Mouse (Mus musculus): ENCODE results near the gene Ddx18. TPM values are rescaled to one million over a fixed set of nuclear protein-coding genes. Genes with fewer than 3 reads are reported as not detected.

Gene Ddx18
- polyA plus RNA-seq, 1 experiment from 2014 or later, result 20.8 TPM

DNA sequence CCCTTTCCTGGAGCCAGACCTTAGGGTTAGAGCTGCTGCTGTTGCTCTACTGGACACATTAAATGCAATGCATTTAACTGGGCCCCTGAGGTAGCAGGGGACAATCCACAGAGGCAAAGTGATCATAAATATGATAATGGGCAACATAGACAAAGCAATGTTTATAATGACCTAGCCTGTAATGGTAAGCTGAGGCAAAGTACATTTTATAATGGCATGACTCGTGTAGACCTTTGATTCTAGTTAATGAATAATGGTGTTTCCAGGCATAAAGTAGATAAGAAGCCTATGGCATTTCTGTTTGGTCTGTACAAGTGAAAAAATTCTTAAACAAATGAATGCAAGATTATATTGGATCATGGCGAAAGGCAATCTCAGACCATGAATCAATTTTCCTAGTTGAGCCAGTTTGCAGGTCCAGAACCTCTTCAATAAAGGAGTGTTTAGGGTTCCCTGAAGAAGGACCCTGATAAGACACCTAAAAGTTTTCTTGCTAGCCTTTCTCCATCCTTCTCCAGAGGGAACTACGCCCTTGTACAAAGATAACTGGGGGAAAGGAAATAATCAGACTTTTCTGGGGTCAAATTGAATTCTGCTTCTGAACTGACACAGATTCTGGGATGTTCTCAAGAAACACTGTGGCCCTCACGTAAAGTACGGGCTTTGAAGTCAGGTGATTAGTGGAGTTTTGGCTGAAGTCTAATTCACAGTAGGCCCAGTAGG, 13.5 kb upstream of the Ddx18 start:
- no peaks in the 10 kb centered on the region for H3K36me3 ChIP-seq (ENCODE audit: control insufficient read depth, insufficient read depth)
- no peaks in the 10 kb centered on the region for H3K27me3 ChIP-seq (ENCODE audit: control insufficient read depth, insufficient read depth, low read depth, low read length)
- no peaks in the 10 kb centered on the region for H3K9me3 ChIP-seq (replicated peaks; ENCODE audit: control insufficient read depth, low read length)
- no peak overlapping the region for H3K4me2 ChIP-seq (ENCODE audit: low read depth, low read length)
- no peak for ATAC-seq (ENCODE audit: low read depth)
- H3K9ac ChIP-seq (ENCODE audit: low read depth, low read length), result no peak overlapping the region
- H3K4me1 ChIP-seq (ENCODE audit: control insufficient read depth, low read depth, low read length), result no peaks in the 10 kb centered on the region
- H3K27ac ChIP-seq (ENCODE audit: low read length), result no peak overlapping the region
- WGBS (ENCODE audit: insufficient replicate concordance), result 69% methylated on average over 5 of the region's 5 CpGs
- no peak overlapping the region for H3K4me3 ChIP-seq (ENCODE audit: low read depth, low read length)

- Histone ChIP-seq H3K4me1 (ENCODE audit: control insufficient read depth, low read depth, low read length) (no peaks in the 10 kb centered on the region), H3K36me3 (ENCODE audit: control insufficient read depth, insufficient read depth) (no peaks in the 10 kb centered on the region), H3K27me3 (ENCODE audit: control insufficient read depth, insufficient read depth, low read depth, low read length) (no peaks in the 10 kb centered on the region), H3K9ac (ENCODE audit: low read depth, low read length) (no peak overlapping the region), H3K9me3 (replicated peaks; ENCODE audit: control insufficient read depth, low read length) (no peaks in the 10 kb centered on the region), H3K27ac (ENCODE audit: low read length) (no peak overlapping the region), H3K4me3 (ENCODE audit: low read depth, low read length) (no peak overlapping the region), H3K4me2 (ENCODE audit: low read depth, low read length) (no peak overlapping the region)
- WGBS (ENCODE audit: insufficient replicate concordance), result 29% methylated on average over 1 of the region's 1 CpGs
- ATAC-seq (ENCODE audit: low read depth), result no peak
Observed at GRCm38 (mm10) chr1:121577491-121577890, 9.7 kb upstream of the Ddx18 start.

- Histone ChIP-seq H3K4me2 (ENCODE audit: low read depth, low read length) (no peak overlapping the region), H3K27ac (ENCODE audit: low read length) (no peak overlapping the region), H3K36me3 (ENCODE audit: control insufficient read depth, insufficient read depth) (no peaks in the 10 kb centered on the region), H3K9ac (ENCODE audit: low read depth, low read length) (no peak overlapping the region), H3K9me3 (replicated peaks; ENCODE audit: control insufficient read depth, low read length) (no peaks in the 10 kb centered on the region), H3K4me3 (ENCODE audit: low read depth, low read length) (no peak overlapping the region), H3K4me1 (ENCODE audit: control insufficient read depth, low read depth, low read length) (peaks cover 2% of the 10 kb centered on the region; the same call in 1 of the 2 replicates), H3K27me3 (ENCODE audit: control insufficient read depth, insufficient read depth, low read depth, low read length) (no peaks in the 10 kb centered on the region)
- no peak for ATAC-seq (ENCODE audit: low read depth)
- WGBS (ENCODE audit: insufficient replicate concordance), result 61% methylated on average over 7 of the region's 7 CpGs
Observed at GRCm38 (mm10) chr1:121570522-121570921, 2.7 kb upstream of the Ddx18 start.

DNA sequence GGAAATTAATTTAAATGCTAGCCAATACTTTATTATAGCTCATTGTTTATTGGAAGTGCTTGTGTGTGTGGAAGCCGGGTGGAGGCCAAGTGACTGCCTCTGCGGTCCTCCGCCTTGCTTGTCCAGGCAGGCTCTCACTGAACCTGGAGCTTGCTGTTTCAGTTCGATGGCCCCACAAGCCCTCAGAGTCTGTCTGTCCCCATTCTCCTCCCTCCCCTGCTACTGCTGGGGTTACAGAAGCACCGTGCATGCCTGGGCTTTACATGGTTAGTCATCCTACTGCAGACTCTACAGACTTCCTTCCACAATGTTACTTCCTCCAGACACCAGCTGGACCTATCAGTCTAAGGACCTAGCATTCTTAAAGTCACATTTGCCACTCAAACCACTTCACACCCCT, 9.9 kb downstream of the Ddx18 start:
- H3K27me3 ChIP-seq (ENCODE audit: control insufficient read depth, insufficient read depth, low read depth, low read length), result no peaks in the 10 kb centered on the region
- H3K4me2 ChIP-seq (ENCODE audit: low read depth, low read length), result no peak overlapping the region
- peaks cover 48% of the 10 kb centered on the region for H3K36me3 ChIP-seq (ENCODE audit: control insufficient read depth, insufficient read depth)
- no peak overlapping the region for H3K9ac ChIP-seq (ENCODE audit: low read depth, low read length)
- no peak overlapping the region for H3K27ac ChIP-seq (ENCODE audit: low read length)
- H3K4me1 ChIP-seq (ENCODE audit: control insufficient read depth, low read depth, low read length), result no peaks in the 10 kb centered on the region
- H3K4me3 ChIP-seq (ENCODE audit: low read depth, low read length), result no peak overlapping the region
- 70% methylated on average over 5 of the region's 5 CpGs for WGBS (ENCODE audit: insufficient replicate concordance)
- ATAC-seq (ENCODE audit: low read depth), result no peak
- no peaks in the 10 kb centered on the region for H3K9me3 ChIP-seq (replicated peaks; ENCODE audit: control insufficient read depth, low read length)

- no peaks in the 10 kb centered on the region for H3K27me3 ChIP-seq (ENCODE audit: control insufficient read depth, insufficient read depth, low read depth, low read length)
- H3K9me3 ChIP-seq (replicated peaks; ENCODE audit: control insufficient read depth, low read length), result no peaks in the 10 kb centered on the region
- H3K4me1 ChIP-seq (ENCODE audit: control insufficient read depth, low read depth, low read length), result no peaks in the 10 kb centered on the region
- H3K36me3 ChIP-seq (ENCODE audit: control insufficient read depth, insufficient read depth), result peaks cover 16% of the 10 kb centered on the region
- ATAC-seq (ENCODE audit: low read depth), result no peak
- 68% methylated on average over 7 of the region's 7 CpGs for WGBS (ENCODE audit: insufficient replicate concordance)
- no peak overlapping the region for H3K4me3 ChIP-seq (ENCODE audit: low read depth, low read length)
- H3K4me2 ChIP-seq (ENCODE audit: low read depth, low read length), result no peak overlapping the region
- H3K9ac ChIP-seq (ENCODE audit: low read depth, low read length), result no peak overlapping the region
- H3K27ac ChIP-seq (ENCODE audit: low read length), result no peak overlapping the region
Observed at GRCm38 (mm10) chr1:121551457-121551835, 16.3 kb downstream of the Ddx18 start.

DNA sequence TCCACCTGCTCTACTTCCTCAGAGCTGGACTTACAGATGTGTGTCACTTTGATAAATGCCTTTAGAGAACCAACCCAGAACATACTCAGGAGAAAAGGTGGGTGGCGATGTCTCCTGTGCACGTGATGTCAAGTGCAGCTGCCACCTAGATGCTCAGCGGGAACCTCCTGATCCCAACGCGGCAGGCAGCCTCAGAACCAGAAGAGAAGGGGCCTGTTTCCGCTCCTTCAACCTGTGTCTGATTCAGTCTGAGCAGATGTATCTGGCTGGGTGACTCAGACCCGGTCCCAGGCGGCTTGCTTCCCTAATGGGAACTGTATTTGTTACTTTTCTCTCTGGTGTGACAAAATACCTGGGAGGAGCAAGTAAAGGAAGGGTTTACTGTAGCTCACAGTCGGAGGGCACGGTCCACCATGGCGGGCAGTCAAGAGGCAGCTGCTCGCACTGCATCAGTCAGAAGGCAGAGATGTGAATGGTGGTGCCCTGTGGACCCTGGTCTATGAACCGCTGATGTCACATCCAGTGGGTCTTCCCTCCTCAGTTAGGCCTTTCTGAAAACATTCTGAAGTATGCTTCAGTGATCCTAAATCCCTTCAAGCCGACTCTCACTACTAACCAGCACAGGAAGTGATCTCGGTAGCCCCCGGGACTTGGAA, 16.9 kb downstream of the Ddx18 start:
- no peak overlapping the region for H3K9ac ChIP-seq (ENCODE audit: low read depth, low read length)
- no peaks in the 10 kb centered on the region for H3K4me1 ChIP-seq (ENCODE audit: control insufficient read depth, low read depth, low read length)
- no peak for ATAC-seq (ENCODE audit: low read depth)
- no peaks in the 10 kb centered on the region for H3K27me3 ChIP-seq (ENCODE audit: control insufficient read depth, insufficient read depth, low read depth, low read length)
- 69% methylated on average over 16 of the region's 16 CpGs for WGBS (ENCODE audit: insufficient replicate concordance)
- H3K4me3 ChIP-seq (ENCODE audit: low read depth, low read length), result no peak overlapping the region
- H3K27ac ChIP-seq (ENCODE audit: low read length), result no peak overlapping the region
- peaks cover 14% of the 10 kb centered on the region for H3K36me3 ChIP-seq (ENCODE audit: control insufficient read depth, insufficient read depth)
- H3K4me2 ChIP-seq (ENCODE audit: low read depth, low read length), result no peak overlapping the region
- no peaks in the 10 kb centered on the region for H3K9me3 ChIP-seq (replicated peaks; ENCODE audit: control insufficient read depth, low read length)

DNA sequence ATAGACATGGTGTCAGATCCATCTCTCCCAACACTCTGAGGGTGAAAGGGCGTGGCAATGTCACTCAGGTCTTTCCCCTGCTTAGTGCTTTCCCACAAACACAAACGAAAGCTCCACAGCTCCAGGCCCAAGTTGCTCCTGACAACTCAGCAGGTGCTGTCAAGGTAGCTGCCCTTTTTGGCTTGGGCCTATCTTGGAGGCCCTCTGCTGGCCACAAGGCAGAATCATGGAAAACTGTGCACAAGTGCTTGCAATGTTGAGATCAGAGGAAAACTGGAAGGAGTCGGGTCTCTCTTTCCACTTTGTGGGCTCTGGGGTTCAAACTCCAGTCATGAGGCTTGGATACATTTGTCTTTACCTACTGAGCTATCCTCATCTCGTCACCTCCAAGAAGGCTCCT, 18.3 kb downstream of the Ddx18 start:
- H3K27me3 ChIP-seq (ENCODE audit: control insufficient read depth, insufficient read depth, low read depth, low read length), result no peaks in the 10 kb centered on the region
- no peak overlapping the region for H3K9ac ChIP-seq (ENCODE audit: low read depth, low read length)
- H3K4me2 ChIP-seq (ENCODE audit: low read depth, low read length), result no peak overlapping the region
- peaks cover 8% of the 10 kb centered on the region for H3K36me3 ChIP-seq (ENCODE audit: control insufficient read depth, insufficient read depth)
- no peaks in the 10 kb centered on the region for H3K9me3 ChIP-seq (replicated peaks; ENCODE audit: control insufficient read depth, low read length)
- WGBS (ENCODE audit: insufficient replicate concordance), result 65% methylated on average over 4 of the region's 4 CpGs
- H3K4me1 ChIP-seq (ENCODE audit: control insufficient read depth, low read depth, low read length), result no peaks in the 10 kb centered on the region
- ATAC-seq (ENCODE audit: low read depth), result no peak
- no peak overlapping the region for H3K27ac ChIP-seq (ENCODE audit: low read length)
- H3K4me3 ChIP-seq (ENCODE audit: low read depth, low read length), result no peak overlapping the region

GRCm38 (mm10) chr1:121548667-121549066, 19.1 kb downstream of the Ddx18 start:
- H3K4me2 ChIP-seq (ENCODE audit: low read depth, low read length), result no peak overlapping the region
- no peak for ATAC-seq (ENCODE audit: low read depth)
- WGBS (ENCODE audit: insufficient replicate concordance), result 72% methylated on average over 4 of the region's 4 CpGs

GRCm38 (mm10) chr1:121546844-121547243, 20.9 kb downstream of the Ddx18 start:
- Histone ChIP-seq H3K4me1 (ENCODE audit: control insufficient read depth, low read depth, low read length) (no peaks in the 10 kb centered on the region), H3K27me3 (ENCODE audit: control insufficient read depth, insufficient read depth, low read depth, low read length) (no peaks in the 10 kb centered on the region), H3K4me3 (ENCODE audit: low read depth, low read length) (no peak overlapping the region), H3K9ac (ENCODE audit: low read depth, low read length) (no peak overlapping the region), H3K27ac (ENCODE audit: low read length) (no peak overlapping the region), H3K36me3 (ENCODE audit: control insufficient read depth, insufficient read depth) (no peaks in the 10 kb centered on the region), H3K4me2 (ENCODE audit: low read depth, low read length) (no peak overlapping the region), H3K9me3 (replicated peaks; ENCODE audit: control insufficient read depth, low read length) (no peaks in the 10 kb centered on the region)
- WGBS (ENCODE audit: insufficient replicate concordance), result 42% methylated on average over 2 of the region's 2 CpGs
- ATAC-seq (ENCODE audit: low read depth), result no peak

More at GRCm38 (mm10) chr1:121548667-121549066, 19.1 kb downstream of the Ddx18 start:
- Histone ChIP-seq H3K4me1 (ENCODE audit: control insufficient read depth, low read depth, low read length) (no peaks in the 10 kb centered on the region), H3K36me3 (ENCODE audit: control insufficient read depth, insufficient read depth) (peaks cover 7% of the 10 kb centered on the region), H3K9ac (ENCODE audit: low read depth, low read length) (no peak overlapping the region), H3K9me3 (replicated peaks; ENCODE audit: control insufficient read depth, low read length) (no peaks in the 10 kb centered on the region), H3K27me3 (ENCODE audit: control insufficient read depth, insufficient read depth, low read depth, low read length) (no peaks in the 10 kb centered on the region), H3K4me3 (ENCODE audit: low read depth, low read length) (no peak overlapping the region), H3K27ac (ENCODE audit: low read length) (no peak overlapping the region)

All from liver, embryonic 16.5 days (tissue).